Mouse (Mus musculus) kidney, embryonic 16.5 days (tissue): ENCODE data around the gene Olfr39. TPM values are rescaled to one million over a fixed set of nuclear protein-coding genes. Genes with fewer than 3 reads are reported as not detected.
"Not testable (repeated sequence)": the region's sequence is repeated elsewhere in the genome, so short reads cannot be mapped to it uniquely, and the experiment has no call there.

Experiments
- ATAC-seq: fragments of 200-750 bp; cut with Nextera tagmentation; 2 replicates; pipeline ENCODE4 v1.8.0; 2017; ENCODE audit warnings: moderate TSS enrichment; ENCODE audit not compliant: low FRiP score, low TSS enrichment
- H3K27ac ChIP-seq: fragments of 300-500 bp; sonication (generic); 2 replicates; pipeline ENCODE4 v1.5.1; 2014; ENCODE audit warnings: low read length
- H3K27me3 ChIP-seq: fragments of 300-500 bp; sonication (generic); 2 replicates; pipeline ENCODE4 v1.6.1; 2014; ENCODE audit warnings: low read length, control low read depth, mixed read lengths; ENCODE audit not compliant: insufficient read depth
- H3K36me3 ChIP-seq: fragments of 300-500 bp; sonication (generic); 2 replicates; pipeline ENCODE4 v1.6.1; 2014; ENCODE audit warnings: low read length, control low read depth, mixed read lengths; ENCODE audit not compliant: insufficient read depth
- H3K4me1 ChIP-seq: fragments of 300-500 bp; sonication (generic); 2 replicates; pipeline ENCODE4 v1.6.1; 2014; ENCODE audit warnings: low read length, control low read depth, mixed read lengths; ENCODE audit not compliant: insufficient read depth
- H3K4me2 ChIP-seq: fragments of 300-500 bp; sonication (generic); replicated peaks from 2 replicates; pipeline ENCODE4 v1.6.1; 2014; ENCODE audit warnings: low read depth, low read length
- H3K4me3 ChIP-seq: fragments of 300-500 bp; sonication (generic); 2 replicates; pipeline ENCODE4 v1.5.1; 2014; ENCODE audit warnings: mild to moderate bottlenecking, low read length
- H3K9ac ChIP-seq: fragments of 300-500 bp; sonication (generic); replicated peaks from 2 replicates; pipeline ENCODE4 v1.6.1; 2014; ENCODE audit warnings: low read length
- H3K9me3 ChIP-seq: fragments of 300-500 bp; sonication (generic); 2 replicates; pipeline ENCODE4 v1.6.1; 2016; ENCODE audit warnings: low read length, control low read depth
- WGBS: fragments of 180-500 bp; shearing (Covaris S2); extraction: QIAGEN DNeasy Blood & Tissue Kit; methylation state at CpG from one replicate; pipeline ENCODE4 v1.1.7; 2014; 5-methylcytosine and 5-hydroxymethylcytosine counted together
- polyA plus RNA-seq: library from polyadenylated mRNA; unstranded; fragments of >200 nt; fragmentation: Nextera tagmentation; extraction: Ambion mirVana; gene quantifications from 2 replicates; pipeline ENCODE4 v1.2.1, GENCODE M21; 2015

Olfr39 gene
- polyA plus RNA-seq = not detected in 2 replicates

DNA sequence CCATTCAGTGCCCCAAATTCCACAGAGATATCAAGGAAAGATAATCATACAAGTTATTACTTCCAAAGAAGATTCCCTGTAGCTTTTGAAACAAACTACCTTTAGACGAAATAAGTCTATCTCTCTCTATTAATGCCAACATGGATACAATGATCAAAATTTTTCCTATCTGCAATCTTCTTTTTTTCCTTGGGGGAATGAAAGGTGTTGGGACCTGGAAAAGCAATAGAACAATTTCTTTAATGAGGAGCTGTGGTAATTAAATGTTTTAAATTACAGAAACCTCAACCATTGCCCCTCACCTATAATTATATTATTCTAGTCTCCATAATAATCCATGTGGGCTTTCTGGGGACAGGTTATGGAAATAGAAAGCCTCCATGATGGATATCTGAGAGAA is at the start of gene Olfr39:
Gene Olfr39, plus strand, starts transcription at position 301 of the 400 bp plus-strand sequence.
- no peak for ATAC-seq
- no peaks in the 10 kb centered on the region for H3K27me3 ChIP-seq
- no peaks in the 10 kb centered on the region for H3K4me1 ChIP-seq
- H3K9me3 ChIP-seq = no peaks in the 10 kb centered on the region
- no peak within 1 kb of the TSS for H3K27ac ChIP-seq
- WGBS = 76% methylated on average over 1 of the region's 1 CpGs
- no peaks in the 10 kb centered on the region for H3K36me3 ChIP-seq
- H3K4me2 ChIP-seq = no peak within 1 kb of the TSS
- no peak within 1 kb of the TSS for H3K9ac ChIP-seq
- no peak within 1 kb of the TSS for H3K4me3 ChIP-seq

DNA sequence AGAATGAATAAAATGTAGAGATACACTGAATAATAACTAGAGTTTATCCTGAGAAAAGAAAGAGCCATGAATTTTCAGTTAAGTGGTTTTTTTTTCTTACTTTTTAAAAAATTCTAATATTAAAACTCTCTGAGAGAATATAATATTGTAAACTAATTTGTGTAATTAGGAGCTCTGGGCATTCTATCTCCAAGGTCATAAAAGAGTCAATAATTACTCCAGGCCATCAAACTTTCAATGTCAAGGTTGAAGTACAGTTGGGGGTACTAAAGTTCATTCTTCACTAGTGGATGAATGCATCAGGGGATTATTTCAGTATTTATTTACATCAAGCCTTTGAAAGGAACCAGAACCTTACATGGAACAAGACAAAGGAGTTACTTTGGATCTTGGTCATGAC is 45.3 kb upstream of the Olfr39 start, which contains the start of gene Olfr872:
Gene Olfr872, plus strand, starts transcription at position 301 of the 400 bp plus-strand sequence.
- H3K36me3 ChIP-seq = no peaks in the 10 kb centered on the region
- no peaks in the 10 kb centered on the region for H3K4me1 ChIP-seq
- no peak for ATAC-seq
- no peak within 1 kb of the TSS for H3K4me2 ChIP-seq
- no peak within 1 kb of the TSS for H3K9ac ChIP-seq
- H3K27me3 ChIP-seq = no peaks in the 10 kb centered on the region
- H3K4me3 ChIP-seq = no peak within 1 kb of the TSS
- no peaks in the 10 kb centered on the region for H3K9me3 ChIP-seq
- no peak within 1 kb of the TSS for H3K27ac ChIP-seq

DNA sequence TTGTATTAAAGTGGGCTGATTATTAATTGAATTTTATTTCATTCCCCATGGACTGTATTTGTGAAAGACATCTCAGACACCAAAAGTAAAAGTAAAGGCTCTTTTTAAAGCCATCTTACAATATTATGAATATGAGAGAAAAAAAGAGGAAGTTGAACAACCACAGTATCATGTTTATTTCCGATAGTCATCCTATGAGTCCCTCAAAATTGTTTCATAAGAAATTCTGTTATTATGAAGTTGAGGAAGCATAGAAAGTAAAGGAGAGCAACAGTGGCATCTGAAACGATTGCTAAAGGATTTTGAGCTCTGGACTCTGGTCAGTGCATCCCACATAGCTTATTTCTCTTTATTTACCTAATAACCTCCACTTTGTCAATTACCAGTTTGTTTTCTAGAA is 44.8 kb upstream of the Olfr39 start:
- WGBS = 84% methylated on average over 2 of the region's 2 CpGs
- no peaks in the 10 kb centered on the region for H3K36me3 ChIP-seq
- H3K27ac ChIP-seq = no peak overlapping the region
- no peak overlapping the region for H3K4me2 ChIP-seq
- ATAC-seq = no peak
- no peak overlapping the region for H3K9ac ChIP-seq
- no peaks in the 10 kb centered on the region for H3K4me1 ChIP-seq
- no peaks in the 10 kb centered on the region for H3K27me3 ChIP-seq
- no peak overlapping the region for H3K4me3 ChIP-seq
- H3K9me3 ChIP-seq = no peaks in the 10 kb centered on the region

DNA sequence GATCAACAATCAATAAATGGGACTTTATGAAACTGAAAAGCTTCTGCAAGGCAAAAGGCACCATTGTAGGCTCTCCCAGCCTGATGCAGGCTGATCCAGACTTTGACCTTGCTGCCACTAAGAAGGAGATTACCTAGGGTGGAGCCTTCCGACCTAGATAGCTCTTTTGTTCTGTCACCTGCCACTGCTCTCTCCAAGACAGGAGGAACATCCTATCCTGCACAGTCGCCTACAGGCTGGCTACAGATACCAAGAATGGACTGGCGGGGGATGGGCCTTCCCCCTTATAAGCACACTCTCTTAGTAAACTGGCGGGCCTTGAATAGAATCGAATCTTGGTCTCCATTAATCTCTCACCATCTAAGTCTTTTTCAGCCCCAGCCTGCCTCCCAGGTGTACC is 13.4 kb downstream of the Olfr39 start:
- H3K27ac ChIP-seq, H3K4me2 ChIP-seq, H3K9me3 ChIP-seq, H3K4me3 ChIP-seq, ATAC-seq, H3K27me3 ChIP-seq, H3K36me3 ChIP-seq, H3K4me1 ChIP-seq, H3K9ac ChIP-seq: not testable (repeated sequence)
- WGBS = 81% methylated on average over 5 of the region's 5 CpGs

DNA sequence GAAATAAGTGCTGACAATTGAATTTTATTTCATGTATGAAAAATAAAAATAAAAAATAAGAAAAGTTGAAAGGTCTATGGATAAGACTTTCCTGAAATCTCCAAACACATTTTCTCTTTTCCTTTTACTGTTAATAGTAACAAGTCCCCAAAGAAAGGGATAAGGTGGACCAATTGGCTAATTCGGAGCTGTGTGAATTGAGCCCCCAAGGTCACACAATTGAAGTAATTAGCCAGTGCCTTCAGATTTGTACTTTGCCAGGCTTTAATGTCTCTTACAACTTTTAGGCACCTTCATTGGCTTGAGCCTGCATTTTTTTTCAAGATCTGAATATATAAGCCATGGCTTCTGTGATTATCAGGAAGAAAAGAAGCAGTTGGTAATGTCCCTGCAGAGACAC is 16.1 kb downstream of the Olfr39 start, which contains the start of gene Olfr873:
Gene Olfr873, plus strand, starts transcription at position 301 of the 400 bp plus-strand sequence.
- no peaks in the 10 kb centered on the region for H3K9me3 ChIP-seq
- ATAC-seq = no peak
- WGBS = 91% methylated on average over 1 of the region's 1 CpGs

DNA sequence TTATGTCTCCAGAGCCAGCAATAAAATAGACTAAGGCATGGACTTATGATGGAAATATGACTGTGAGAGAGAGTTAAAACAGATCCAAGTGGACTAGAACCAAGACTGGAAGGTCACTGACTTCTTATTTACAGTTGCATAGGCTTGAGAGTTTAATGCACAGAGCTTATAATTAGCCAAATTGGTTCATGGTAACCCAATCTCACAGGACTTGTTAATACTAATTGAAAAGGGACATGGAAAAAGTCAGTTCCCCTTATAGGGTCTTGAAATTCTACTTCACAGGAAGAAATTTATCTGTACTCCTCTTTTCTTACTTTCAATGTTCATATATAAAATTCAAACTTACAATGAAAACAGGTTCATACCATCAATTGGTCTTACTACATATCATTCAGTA is 53.8 kb downstream of the Olfr39 start, which contains the start of gene Olfr18:
Gene Olfr18, minus strand, starts transcription at position 101 of the 400 bp plus-strand sequence.
- no peak within 1 kb of the TSS for H3K4me2 ChIP-seq
- H3K9ac ChIP-seq = no peak within 1 kb of the TSS
- H3K27ac ChIP-seq = no peak within 1 kb of the TSS
- H3K4me3 ChIP-seq = no peak within 1 kb of the TSS
- no peaks in the 10 kb centered on the region for H3K4me1 ChIP-seq
- no peaks in the 10 kb centered on the region for H3K9me3 ChIP-seq
- no peak for ATAC-seq
- H3K36me3 ChIP-seq = no peaks in the 10 kb centered on the region
- no peaks in the 10 kb centered on the region for H3K27me3 ChIP-seq

More for the DNA sequence above, 16.1 kb downstream of the Olfr39 start, which contains the start of gene Olfr873:
- no peaks in the 10 kb centered on the region for H3K4me1 ChIP-seq
- no peak within 1 kb of the TSS for H3K27ac ChIP-seq
- no peak within 1 kb of the TSS for H3K4me3 ChIP-seq
- H3K36me3 ChIP-seq = no peaks in the 10 kb centered on the region
- no peak within 1 kb of the TSS for H3K4me2 ChIP-seq
- H3K9ac ChIP-seq = no peak within 1 kb of the TSS
- no peaks in the 10 kb centered on the region for H3K27me3 ChIP-seq

Other genes starting within 250 kb of the Olfr39 start
- not detected in 2 replicates for gene Olfr867, start 224.8 kb upstream of the Olfr39 start, polyA plus RNA-seq
- not detected in 2 replicates for gene Olfr868, start 183.7 kb upstream of the Olfr39 start, polyA plus RNA-seq
- not detected in 2 replicates for gene Olfr869, start 153.3 kb upstream of the Olfr39 start, polyA plus RNA-seq
- not detected in 2 replicates for gene Olfr870, start 108.3 kb upstream of the Olfr39 start, polyA plus RNA-seq
- not detected in 2 replicates for gene Olfr871, start 70.1 kb upstream of the Olfr39 start, polyA plus RNA-seq
- not detected in 2 replicates for gene Olfr872, start 45.2 kb upstream of the Olfr39 start, polyA plus RNA-seq
- gene Olfr873, start 16.2 kb downstream of the Olfr39 start, polyA plus RNA-seq = not detected in 2 replicates
- 0.09 TPM in 1 of 2 replicates, not detected in the other for gene Olfr18, start 53.7 kb downstream of the Olfr39 start, polyA plus RNA-seq
- 27.1 and 31.3 TPM in 2 replicates for gene Zfp560, start 102.8 kb downstream of the Olfr39 start, polyA plus RNA-seq
- gene Zfp26, start 177.8 kb downstream of the Olfr39 start, polyA plus RNA-seq = 20.1 and 20.8 TPM in 2 replicates
- 23.1 and 26.7 TPM in 2 replicates for gene Zfp426, start 210.4 kb downstream of the Olfr39 start, polyA plus RNA-seq
- gene Zfp266, start 239.1 kb downstream of the Olfr39 start, polyA plus RNA-seq = 98.3 and 108 TPM in 2 replicates